Mouse (Mus musculus): ENCODE results near the gene Mospd3. TPM values are rescaled to one million over a fixed set of nuclear protein-coding genes. Genes with fewer than 3 reads are reported as not detected.

Mospd3 gene
- polyA plus RNA-seq, 1 experiment from 2014 or later = 37.8 TPM

GRCm38 (mm10) chr5:137644484-137644883 is 43.6 kb upstream of the Mospd3 start:
- no peak overlapping the region for H3K4me2 ChIP-seq
- no peak overlapping the region for H3K9ac ChIP-seq
- H3K27ac ChIP-seq (ENCODE audit: low read depth) = no peak overlapping the region
- H3K9me3 ChIP-seq (ENCODE audit: low read depth, low read length) = no peaks in the 10 kb centered on the region
- no peak for ATAC-seq (ENCODE audit: insufficient read depth)
- no peak for DNase-seq
- 45% methylated on average over 19 of the region's 19 CpGs for WGBS
- H3K36me3 ChIP-seq (ENCODE audit: insufficient read depth) = peaks cover 35% of the 10 kb centered on the region
- no peak for TF ChIP-seq CTCF (IDR thresholded peaks at IDR 0.05; ENCODE audit: low read depth)
- peaks cover 24% of the 10 kb centered on the region for H3K27me3 ChIP-seq (ENCODE audit: insufficient read depth, low read length)
- no peak overlapping the region for H3K4me3 ChIP-seq (ENCODE audit: low read depth, low read length)
- no peaks in the 10 kb centered on the region for H3K4me1 ChIP-seq (ENCODE audit: insufficient read depth)

DNA sequence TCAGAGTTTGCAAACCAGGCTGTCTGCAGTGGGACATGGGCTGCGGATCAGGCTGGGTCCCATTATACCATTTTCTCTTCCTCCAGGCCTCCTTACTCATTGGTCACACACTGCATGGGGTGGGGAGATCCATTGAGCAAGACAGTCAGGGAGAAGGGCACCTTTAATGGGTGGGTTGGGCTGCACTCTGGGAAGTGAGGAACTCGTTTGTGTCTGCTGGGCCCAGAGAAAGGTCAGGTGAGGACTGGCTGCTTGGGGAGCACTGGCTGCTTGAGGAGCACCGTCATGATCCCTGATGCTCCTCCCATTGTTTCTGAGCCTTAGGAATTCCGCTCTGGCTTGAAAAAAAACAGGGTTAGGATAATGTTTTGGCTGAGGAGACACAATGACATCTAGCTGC is 42.0 kb upstream of the Mospd3 start:
- no peak overlapping the region for H3K9ac ChIP-seq
- no peak overlapping the region for H3K27ac ChIP-seq (ENCODE audit: low read depth)
- no peak overlapping the region for H3K4me2 ChIP-seq
- WGBS = 41% methylated on average over 4 of the region's 4 CpGs
- ATAC-seq (ENCODE audit: insufficient read depth) = no peak
- H3K4me1 ChIP-seq (ENCODE audit: insufficient read depth) = no peaks in the 10 kb centered on the region
- no peaks in the 10 kb centered on the region for H3K9me3 ChIP-seq (ENCODE audit: low read depth, low read length)
- no peak for TF ChIP-seq CTCF (IDR thresholded peaks at IDR 0.05; ENCODE audit: low read depth)
- DNase-seq = no peak
- H3K4me3 ChIP-seq (ENCODE audit: low read depth, low read length) = no peak overlapping the region
- peaks cover 51% of the 10 kb centered on the region for H3K36me3 ChIP-seq (ENCODE audit: insufficient read depth)
- peaks cover 24% of the 10 kb centered on the region for H3K27me3 ChIP-seq (ENCODE audit: insufficient read depth, low read length)

GRCm38 (mm10) chr5:137641054-137641453 is 40.2 kb upstream of the Mospd3 start, which contains the start of gene Sap25:
TSS of gene Sap25 (plus strand) at chr5:137641334.
- no peak for ATAC-seq (ENCODE audit: insufficient read depth)
- WGBS = 84% methylated on average over 19 of the region's 19 CpGs
- peaks cover 69% of the 10 kb centered on the region for H3K36me3 ChIP-seq (ENCODE audit: insufficient read depth)
- H3K4me3 ChIP-seq (ENCODE audit: low read depth, low read length) = no peak within 1 kb of the TSS
- TF ChIP-seq CTCF (IDR thresholded peaks at IDR 0.05; ENCODE audit: low read depth) = peak; percentile 54
- H3K27ac ChIP-seq (ENCODE audit: low read depth) = no peak within 1 kb of the TSS
- H3K9me3 ChIP-seq (ENCODE audit: low read depth, low read length) = no peaks in the 10 kb centered on the region
- no peaks in the 10 kb centered on the region for H3K4me1 ChIP-seq (ENCODE audit: insufficient read depth)
- no peak within 1 kb of the TSS for H3K9ac ChIP-seq
- H3K27me3 ChIP-seq (ENCODE audit: insufficient read depth, low read length) = peaks cover 23% of the 10 kb centered on the region
- H3K4me2 ChIP-seq = no peak within 1 kb of the TSS
- no peak for DNase-seq

DNA sequence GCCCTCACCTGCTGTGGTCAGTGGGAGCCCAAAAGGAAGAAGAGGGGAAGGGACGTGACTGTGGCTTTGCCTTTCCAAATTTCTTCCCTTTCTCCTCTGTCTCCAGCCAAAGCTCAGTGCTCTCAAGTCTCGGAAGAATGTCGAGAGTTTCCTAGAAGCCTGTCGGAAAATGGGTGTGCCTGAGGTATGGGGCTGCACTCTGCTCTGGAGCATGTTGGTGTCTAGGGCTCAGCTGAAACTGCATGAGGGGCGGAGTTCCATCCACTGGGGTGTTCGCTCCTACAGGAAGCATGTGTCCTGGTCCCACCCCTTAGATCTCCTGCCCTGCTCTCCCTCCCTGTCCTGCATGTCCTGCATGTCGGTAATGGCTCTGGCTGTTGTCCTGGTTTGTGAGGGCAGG is 38.6 kb upstream of the Mospd3 start:
- no peak overlapping the region for H3K4me3 ChIP-seq (ENCODE audit: low read depth, low read length)
- ATAC-seq (ENCODE audit: insufficient read depth) = 0 out of 2 replicates have a peak, but pooled peaks have one; percentile 14
- no peak overlapping the region for H3K9ac ChIP-seq
- DNase-seq = no peak
- no peaks in the 10 kb centered on the region for H3K9me3 ChIP-seq (ENCODE audit: low read depth, low read length)
- H3K4me2 ChIP-seq = no peak overlapping the region
- no peak overlapping the region for H3K27ac ChIP-seq (ENCODE audit: low read depth)
- H3K4me1 ChIP-seq (ENCODE audit: insufficient read depth) = no peaks in the 10 kb centered on the region
- H3K27me3 ChIP-seq (ENCODE audit: insufficient read depth, low read length) = peaks cover 8% of the 10 kb centered on the region
- H3K36me3 ChIP-seq (ENCODE audit: insufficient read depth) = peaks cover 81% of the 10 kb centered on the region
- WGBS = 68% methylated on average over 7 of the region's 7 CpGs
- no peak for TF ChIP-seq CTCF (IDR thresholded peaks at IDR 0.05; ENCODE audit: low read depth)

GRCm38 (mm10) chr5:137633397-137634084 is 32.7 kb upstream of the Mospd3 start:
- peaks cover 54% of the 10 kb centered on the region for H3K36me3 ChIP-seq (ENCODE audit: insufficient read depth)
- H3K27ac ChIP-seq (ENCODE audit: low read depth) = no peak overlapping the region
- no peak overlapping the region for H3K9ac ChIP-seq
- TF ChIP-seq CTCF (IDR thresholded peaks at IDR 0.05; ENCODE audit: low read depth) = no peak
- ATAC-seq (ENCODE audit: insufficient read depth) (no peak), DNase-seq (no peak)
- no peaks in the 10 kb centered on the region for H3K27me3 ChIP-seq (ENCODE audit: insufficient read depth, low read length)
- 70% methylated on average over 12 of the region's 12 CpGs for WGBS
- H3K9me3 ChIP-seq (ENCODE audit: low read depth, low read length) = no peaks in the 10 kb centered on the region
- peaks cover 20% of the 10 kb centered on the region for H3K4me1 ChIP-seq (ENCODE audit: insufficient read depth)
- no peak overlapping the region for H3K4me3 ChIP-seq (ENCODE audit: low read depth, low read length)
- no peak overlapping the region for H3K4me2 ChIP-seq

DNA sequence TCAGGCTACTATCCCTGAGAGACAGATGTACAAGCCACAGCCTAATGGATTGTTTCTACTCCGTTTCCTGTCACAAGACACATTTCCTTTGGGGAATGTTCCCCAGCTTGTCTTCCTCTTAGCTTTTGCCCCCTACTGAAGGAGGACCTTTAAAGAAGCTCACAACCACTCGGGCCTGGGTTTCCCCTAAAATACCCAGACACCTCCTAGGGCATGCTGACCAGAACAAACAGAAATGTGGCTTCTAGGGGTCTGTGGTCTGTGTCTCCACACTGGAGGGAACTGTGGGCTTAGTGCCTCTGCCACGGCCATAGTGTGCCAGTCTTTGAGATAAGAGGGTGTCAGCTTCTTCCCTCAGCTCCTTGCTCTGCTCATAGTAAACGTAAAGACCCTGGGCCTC is 30.7 kb upstream of the Mospd3 start:
- Histone ChIP-seq H3K27ac (ENCODE audit: low read depth) (peak overlapping the region; percentile 68; the same call in 1 of the 2 replicates), H3K36me3 (ENCODE audit: insufficient read depth) (peaks cover 35% of the 10 kb centered on the region), H3K9ac (peak overlapping the region; percentile 75; the same call in 1 of the 2 replicates), H3K27me3 (ENCODE audit: insufficient read depth, low read length) (no peaks in the 10 kb centered on the region), H3K9me3 (ENCODE audit: low read depth, low read length) (no peaks in the 10 kb centered on the region), H3K4me1 (ENCODE audit: insufficient read depth) (peaks cover 20% of the 10 kb centered on the region), H3K4me3 (ENCODE audit: low read depth, low read length) (no peak overlapping the region), H3K4me2 (peak overlapping the region; percentile 90)
- no peak for TF ChIP-seq CTCF (IDR thresholded peaks at IDR 0.05; ENCODE audit: low read depth)
- DNase-seq (no peak), ATAC-seq (ENCODE audit: insufficient read depth) (no peak)
- 48% methylated on average over 4 of the region's 4 CpGs for WGBS

DNA sequence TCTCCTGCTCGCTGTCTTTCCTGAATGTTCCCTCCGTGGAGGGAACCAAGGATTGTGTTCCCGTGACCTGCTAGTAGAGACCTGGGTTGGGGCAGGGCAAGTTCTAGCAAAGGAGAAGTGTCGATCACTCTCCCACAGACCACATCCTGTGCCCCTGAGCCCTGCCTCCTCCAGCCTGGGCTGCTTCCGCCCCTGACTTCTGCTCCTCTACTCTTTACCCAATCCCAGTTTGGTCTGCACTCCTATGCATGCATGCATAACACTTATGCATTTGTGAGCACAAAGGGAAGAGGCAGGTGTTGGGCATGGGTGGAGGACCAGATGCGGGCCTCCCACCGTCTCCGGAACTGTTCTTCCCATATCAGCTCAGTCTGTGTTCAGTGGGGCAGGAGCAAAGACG is 30.3 kb upstream of the Mospd3 start:
- DNase-seq = no peak

More for the DNA sequence above, 30.3 kb upstream of the Mospd3 start:
- ATAC-seq (ENCODE audit: insufficient read depth) = no peak
- whole genome bisulfite sequencing = 54% methylated on average over 9 of the region's 9 CpGs
- no peaks in the 10 kb centered on the region for H3K27me3 ChIP-seq (ENCODE audit: insufficient read depth, low read length)
- no peaks in the 10 kb centered on the region for H3K9me3 ChIP-seq (ENCODE audit: low read depth, low read length)
- peak overlapping the region; percentile 90 for H3K4me2 ChIP-seq
- peaks cover 31% of the 10 kb centered on the region for H3K36me3 ChIP-seq (ENCODE audit: insufficient read depth)
- no peak for TF ChIP-seq CTCF (IDR thresholded peaks at IDR 0.05; ENCODE audit: low read depth)
- H3K4me1 ChIP-seq (ENCODE audit: insufficient read depth) = peaks cover 20% of the 10 kb centered on the region
- H3K4me3 ChIP-seq (ENCODE audit: low read depth, low read length) = peak overlapping the region; percentile 94
- H3K27ac ChIP-seq (ENCODE audit: low read depth) = peak overlapping the region; percentile 68
- H3K9ac ChIP-seq = peak overlapping the region; percentile 75
